Mouse (Mus musculus) intestine, postnatal 0 days (tissue): ENCODE measurements at regions not wholly inside any gene's neighbourhood (a gene's known extent, or its start where the extent isn't known, plus 50 kb on each side); places are given as distances from the start of the nearest gene placed in this dataset.

Source experiments
- ATAC-seq: fragments of 200-750 bp; cut with Nextera tagmentation; 2 replicates; pipeline ENCODE4 v1.8.0; 2017; ENCODE audit warnings: mild to moderate bottlenecking, moderate TSS enrichment, moderate library complexity
- H3K27ac ChIP-seq: fragments of 300-500 bp; sonication (generic); 2 replicates; pipeline ENCODE4 v1.5.1; 2014; ENCODE audit warnings: mild to moderate bottlenecking, low read depth, low read length, moderate library complexity
- H3K27me3 ChIP-seq: fragments of 300-500 bp; sonication (generic); replicated peaks from 2 replicates; pipeline ENCODE4 v1.6.1; 2014; ENCODE audit warnings: low read length, mixed read lengths; ENCODE audit not compliant: control insufficient read depth, insufficient read depth
- H3K36me3 ChIP-seq: fragments of 300-500 bp; sonication (generic); 2 replicates; pipeline ENCODE4 v1.6.1; 2014; ENCODE audit warnings: mild to moderate bottlenecking, moderate library complexity; ENCODE audit not compliant: control insufficient read depth, insufficient read depth
- H3K4me1 ChIP-seq: fragments of 300-500 bp; sonication (generic); replicated peaks from 2 replicates; pipeline ENCODE4 v1.6.1; 2014; ENCODE audit warnings: antibody characterized with exemption, low read length, mixed read lengths; ENCODE audit not compliant: control insufficient read depth, insufficient read depth
- H3K4me2 ChIP-seq: fragments of 300-500 bp; sonication (generic); replicated peaks from 2 replicates; pipeline ENCODE4 v1.6.1; 2014; ENCODE audit warnings: low read depth, mild to moderate bottlenecking, moderate library complexity
- H3K4me3 ChIP-seq: fragments of 300-500 bp; sonication (generic); 2 replicates; pipeline ENCODE4 v1.5.1; 2014; ENCODE audit warnings: low read depth, low read length
- H3K9ac ChIP-seq: fragments of 300-500 bp; sonication (generic); 2 replicates; pipeline ENCODE4 v1.6.1; 2014; ENCODE audit warnings: mild to moderate bottlenecking, low read depth, low read length
- H3K9me3 ChIP-seq: fragments of 300-500 bp; sonication (generic); 2 replicates; pipeline ENCODE4 v1.6.1; 2016; ENCODE audit warnings: mixed run types; ENCODE audit not compliant: control insufficient read depth
- CTCF ChIP-seq: sonication (generic); IDR thresholded peaks from 2 replicates; pipeline ENCODE4 v1.5.1; 2016; ENCODE audit warnings: low read depth, mild to moderate bottlenecking, control low read depth, antibody characterized with exemption, moderate library complexity
- WGBS: fragments of 180-500 bp; shearing (Covaris S2); extraction: QIAGEN DNeasy Blood & Tissue Kit; methylation state at CpG from one replicate; pipeline ENCODE4 v1.1.7; 2014; 5-methylcytosine and 5-hydroxymethylcytosine counted together

GRCm38 (mm10) chr1:106464726-106465125 is 249.3 kb downstream of the Bcl2 start:
- Histone ChIP-seq H3K4me2 (no peak overlapping the region), H3K27ac (no peak overlapping the region), H3K36me3 (no peaks in the 10 kb centered on the region), H3K27me3 (no peaks in the 10 kb centered on the region), H3K4me1 (peaks cover 2% of the 10 kb centered on the region), H3K9me3 (no peaks in the 10 kb centered on the region), H3K9ac (no peak overlapping the region), H3K4me3 (no peak overlapping the region)
- no peak for TF ChIP-seq CTCF
- no peak for ATAC-seq
- WGBS, result 54% methylated on average over 2 of the region's 2 CpGs

DNA sequence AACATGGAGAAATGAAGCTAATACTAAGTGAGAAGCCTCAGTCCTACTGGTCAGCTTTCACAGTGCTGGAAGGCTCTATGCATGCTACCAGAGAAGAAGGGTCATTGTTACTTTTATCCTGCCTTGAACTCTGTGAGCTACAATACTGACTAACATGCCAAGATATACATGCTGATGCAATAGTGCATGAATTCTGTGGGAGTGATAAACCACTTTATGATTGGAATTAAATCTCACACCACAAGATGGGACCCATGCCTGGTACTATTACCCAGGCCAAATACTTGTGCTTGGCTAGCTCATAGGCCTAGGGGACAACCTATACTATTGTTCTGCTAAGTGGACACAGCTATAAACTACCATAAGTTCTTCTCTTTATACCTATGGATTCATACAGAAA is 251.5 kb downstream of the Bcl2 start:
- Histone ChIP-seq H3K4me3 (no peak overlapping the region), H3K9me3 (no peaks in the 10 kb centered on the region), H3K4me1 (peaks cover 2% of the 10 kb centered on the region), H3K36me3 (no peaks in the 10 kb centered on the region), H3K4me2 (no peak overlapping the region), H3K9ac (no peak overlapping the region), H3K27me3 (no peaks in the 10 kb centered on the region), H3K27ac (no peak overlapping the region)
- TF ChIP-seq CTCF, result no peak
- no peak for ATAC-seq

DNA sequence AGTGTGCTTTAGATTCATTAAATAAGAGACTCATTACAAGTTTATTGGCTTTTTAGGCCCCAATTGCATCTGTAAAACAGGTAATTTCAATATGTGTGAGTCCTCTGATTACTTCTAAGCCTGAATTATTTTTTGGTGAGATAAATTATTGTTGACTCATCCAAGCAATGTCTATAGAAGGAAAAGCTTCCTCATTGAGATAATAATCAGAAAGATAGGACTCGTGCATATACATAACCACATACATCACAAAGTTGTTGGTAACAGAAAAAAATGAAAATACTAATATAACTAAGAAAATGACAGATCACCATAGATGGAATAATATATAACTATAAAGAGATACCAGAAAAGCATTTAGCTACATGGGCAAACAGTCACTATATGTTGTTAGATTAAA is 252.0 kb downstream of the Bcl2 start:
- H3K4me3 ChIP-seq, result no peak overlapping the region
- H3K27ac ChIP-seq, result no peak overlapping the region
- H3K4me2 ChIP-seq, result no peak overlapping the region
- no peaks in the 10 kb centered on the region for H3K9me3 ChIP-seq
- no peak for ATAC-seq
- WGBS, result 60% methylated on average over 1 of the region's 1 CpGs
- no peak for TF ChIP-seq CTCF
- no peaks in the 10 kb centered on the region for H3K36me3 ChIP-seq
- H3K27me3 ChIP-seq, result no peaks in the 10 kb centered on the region
- H3K9ac ChIP-seq, result no peak overlapping the region
- H3K4me1 ChIP-seq, result peaks cover 2% of the 10 kb centered on the region

DNA sequence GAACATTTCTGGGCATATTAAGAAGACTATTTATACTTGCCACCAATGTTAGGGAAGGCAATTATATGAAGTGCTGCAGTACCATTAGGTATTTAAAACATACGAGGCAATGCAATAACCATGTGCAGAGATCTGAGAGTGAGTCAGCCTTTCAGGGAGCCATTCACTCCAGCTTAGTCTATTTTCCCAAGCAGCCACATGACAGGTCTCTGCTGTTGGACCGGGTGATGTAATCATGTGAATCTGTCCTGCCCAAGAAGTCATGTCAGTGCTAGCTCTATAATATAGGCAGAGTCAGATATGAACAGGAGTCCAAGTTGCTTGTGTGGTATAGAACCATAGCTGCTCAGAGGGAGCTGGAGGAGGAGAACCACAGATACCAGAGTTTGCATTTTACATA is 253.1 kb downstream of the Bcl2 start:
- H3K9me3 ChIP-seq, result no peaks in the 10 kb centered on the region
- no peak overlapping the region for H3K9ac ChIP-seq
- ATAC-seq, result peak; percentile 83
- H3K27ac ChIP-seq, result no peak overlapping the region
- 28% methylated on average over 2 of the region's 2 CpGs for WGBS
- no peaks in the 10 kb centered on the region for H3K36me3 ChIP-seq
- TF ChIP-seq CTCF, result no peak
- H3K4me2 ChIP-seq, result no peak overlapping the region
- no peak overlapping the region for H3K4me3 ChIP-seq
- no peaks in the 10 kb centered on the region for H3K27me3 ChIP-seq
- H3K4me1 ChIP-seq, result peaks cover 2% of the 10 kb centered on the region

- WGBS, result 28% methylated on average over 2 of the region's 2 CpGs
- no peaks in the 10 kb centered on the region for H3K9me3 ChIP-seq
- no peak overlapping the region for H3K9ac ChIP-seq
- H3K4me1 ChIP-seq, result no peaks in the 10 kb centered on the region
- no peak overlapping the region for H3K4me2 ChIP-seq
- no peak overlapping the region for H3K4me3 ChIP-seq
- no peaks in the 10 kb centered on the region for H3K27me3 ChIP-seq
- ATAC-seq, result peak; percentile 90
- H3K36me3 ChIP-seq, result no peaks in the 10 kb centered on the region
- no peak overlapping the region for H3K27ac ChIP-seq
- TF ChIP-seq CTCF, result no peak
Measured at GRCm38 (mm10) chr1:106449795-106450194, 264.3 kb downstream of the Bcl2 start.
